Mouse (Mus musculus): ENCODE data around the gene Pde6d.

- no peak for TF ChIP-seq POLR2A (IDR thresholded peaks at IDR 0.05; ENCODE audit: borderline replicate concordance, extremely low read depth, insufficient read depth, insufficient read length, poor library complexity, severe bottlenecking)
- TF ChIP-seq CTCF (IDR thresholded peaks at IDR 0.05; ENCODE audit: borderline replicate concordance, extremely low read depth, insufficient read depth, insufficient read length): peak; percentile 60; the same call in 1 of the 2 replicates
These were observed 82.5 kb downstream of the Pde6d start for GRCm38 (mm10) chr1:86499903-86500302.

Measured in brain, embryonic 14.5 days (tissue).